Mouse (Mus musculus) limb, embryonic 14.5 days (tissue): ENCODE data around the gene Arhgef25. TPM values are rescaled to one million over a fixed set of nuclear protein-coding genes. Genes with fewer than 3 reads are reported as not detected.

Experiments used
- ATAC-seq: fragments of 200-750 bp; cut with Nextera tagmentation; 2 replicates; pipeline ENCODE4 v1.8.0; 2017; ENCODE audit warnings: low read depth, moderate number of reproducible peaks, moderate TSS enrichment; ENCODE audit not compliant: low FRiP score
- DNase-seq: peaks from one replicate; pipeline ENCODE4 v3.0.0-alpha.2; 2015; ENCODE audit warnings: low spot score
- H3K27ac ChIP-seq: fragments of 300-500 bp; sonication (generic); replicated peaks from 2 replicates; pipeline ENCODE4 v1.5.1; 2014; ENCODE audit warnings: low read depth, mild to moderate bottlenecking, low read length, moderate library complexity, mixed read lengths
- H3K27me3 ChIP-seq: fragments of 300-500 bp; sonication (generic); 2 replicates; pipeline ENCODE4 v1.6.1; 2014; ENCODE audit warnings: low read length, mixed read lengths; ENCODE audit not compliant: control insufficient read depth, insufficient read depth
- H3K36me3 ChIP-seq: fragments of 300-500 bp; sonication (generic); 2 replicates; pipeline ENCODE4 v1.6.1; 2014; ENCODE audit warnings: mild to moderate bottlenecking, low read length, moderate library complexity, mixed read lengths; ENCODE audit not compliant: control insufficient read depth, insufficient read depth
- H3K4me1 ChIP-seq: fragments of 300-500 bp; sonication (generic); 2 replicates; pipeline ENCODE4 v1.6.1; 2014; ENCODE audit warnings: antibody characterized with exemption, low read length, mixed read lengths; ENCODE audit not compliant: control insufficient read depth, insufficient read depth
- H3K4me2 ChIP-seq: fragments of 300-500 bp; sonication (generic); replicated peaks from 2 replicates; pipeline ENCODE4 v1.6.1; 2014; ENCODE audit warnings: low read depth, mild to moderate bottlenecking, low read length, moderate library complexity; ENCODE audit not compliant: severe bottlenecking
- H3K4me3 ChIP-seq: fragments of 300-500 bp; sonication (generic); replicated peaks from 2 replicates; pipeline ENCODE4 v1.5.1; 2014; ENCODE audit warnings: low read length
- H3K9ac ChIP-seq: fragments of 300-500 bp; sonication (generic); 2 replicates; pipeline ENCODE4 v1.6.1; 2014; ENCODE audit warnings: mild to moderate bottlenecking, low read depth, low read length, moderate library complexity; ENCODE audit not compliant: severe bottlenecking
- H3K9me3 ChIP-seq: fragments of 300-500 bp; sonication (generic); 2 replicates; pipeline ENCODE4 v1.6.1; 2016; ENCODE audit warnings: low read length; ENCODE audit not compliant: control insufficient read depth
- POLR2A ChIP-seq: fragments of 200-500 bp; IDR thresholded peaks from 2 replicates; pipeline ENCODE4 v1.8.0; 2012; ENCODE audit warnings: inconsistent platforms, mild to moderate bottlenecking, moderate library complexity, borderline replicate concordance; ENCODE audit not compliant: insufficient read depth, insufficient read length; ENCODE audit errors: extremely low read depth
- WGBS: fragments of 180-500 bp; shearing (Covaris S2); extraction: QIAGEN DNeasy Blood & Tissue Kit; methylation state at CpG from one replicate; pipeline ENCODE4 v1.1.7; 2014; 5-methylcytosine and 5-hydroxymethylcytosine counted together
- polyA plus RNA-seq, 2 experiments: library from polyadenylated mRNA; depleted of rRNA in 1 of 2; stranded (reverse) in 1 of 2; unstranded in 1 of 2; fragments of >200 nt; fragmentation: Nextera tagmentation in 1 of 2; extraction: Ambion mirVana in 1 of 2; gene quantifications; 2 replicates each; pipeline versions ENCODE4 v1.2.1 to v1.2.3; 2012 to 2014

Arhgef25 gene
- polyA plus RNA-seq, 2 experiments = 86.8 to 228 TPM

DNA sequence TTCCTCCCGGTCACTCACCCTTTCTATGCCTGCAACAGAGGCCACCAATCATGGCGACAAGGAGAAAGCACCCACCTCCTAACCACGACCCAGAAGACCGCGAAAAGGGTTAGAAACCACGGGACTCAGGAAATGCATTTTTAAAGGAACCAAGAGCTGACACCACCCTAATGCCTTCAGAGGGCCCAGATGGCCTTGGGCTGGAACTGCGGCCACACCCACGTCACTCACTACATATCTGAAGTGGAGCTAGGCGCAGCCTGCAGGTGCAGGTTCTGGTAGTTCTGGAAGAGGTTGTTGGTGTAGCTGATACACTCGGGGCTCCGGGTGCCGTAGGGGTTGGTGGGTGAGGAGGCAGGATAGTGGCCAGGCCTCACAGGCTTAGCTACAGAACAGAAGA, 40.8 kb upstream of the Arhgef25 start:
- Histone ChIP-seq H3K4me1 (no peaks in the 10 kb centered on the region), H3K4me3 (no peak overlapping the region), H3K4me2 (no peak overlapping the region), H3K36me3 (0 out of 2 replicates have a peak, but pooled peaks cover 5% of the 10 kb centered on the region), H3K27ac (no peak overlapping the region), H3K9ac (no peak overlapping the region), H3K9me3 (no peaks in the 10 kb centered on the region), H3K27me3 (no peaks in the 10 kb centered on the region; the same call in 1 of the 2 replicates)
- no peak for ATAC-seq
- DNase-seq = no peak
- 80% methylated on average over 12 of the region's 12 CpGs for WGBS
- no peak for TF ChIP-seq POLR2A

DNA sequence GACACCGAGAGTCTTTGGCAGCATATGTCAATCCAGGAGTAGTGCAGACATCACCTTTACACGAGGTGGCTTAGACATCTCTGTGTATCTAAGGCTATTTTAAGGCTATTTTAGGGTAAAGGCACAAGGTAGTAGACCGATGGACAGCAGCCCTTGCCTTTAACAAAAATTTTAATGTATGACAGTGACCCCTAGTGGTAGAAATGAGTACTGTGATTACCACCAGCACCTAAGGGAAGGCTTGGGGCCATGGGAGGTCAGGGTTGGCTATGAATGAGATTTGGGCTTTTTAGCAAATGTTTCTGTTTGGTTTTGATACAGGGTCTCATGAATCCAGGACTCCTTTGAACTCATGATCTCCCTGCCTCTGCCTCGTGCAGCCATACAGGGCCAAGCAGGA, 39.0 kb upstream of the Arhgef25 start:
- Histone ChIP-seq H3K36me3 (0 out of 2 replicates have a peak, but pooled peaks cover 4% of the 10 kb centered on the region), H3K4me2 (no peak overlapping the region), H3K9me3 (no peaks in the 10 kb centered on the region), H3K9ac (no peak overlapping the region), H3K4me3 (no peak overlapping the region), H3K27me3 (no peaks in the 10 kb centered on the region; the same call in 1 of the 2 replicates), H3K27ac (no peak overlapping the region), H3K4me1 (no peaks in the 10 kb centered on the region)
- TF ChIP-seq POLR2A = no peak
- DNase-seq = peak; percentile 72
- 0 out of 2 replicates have a peak, but pooled peaks have one; percentile 51 for ATAC-seq
- 21% methylated on average over 4 of the region's 4 CpGs for WGBS

DNA sequence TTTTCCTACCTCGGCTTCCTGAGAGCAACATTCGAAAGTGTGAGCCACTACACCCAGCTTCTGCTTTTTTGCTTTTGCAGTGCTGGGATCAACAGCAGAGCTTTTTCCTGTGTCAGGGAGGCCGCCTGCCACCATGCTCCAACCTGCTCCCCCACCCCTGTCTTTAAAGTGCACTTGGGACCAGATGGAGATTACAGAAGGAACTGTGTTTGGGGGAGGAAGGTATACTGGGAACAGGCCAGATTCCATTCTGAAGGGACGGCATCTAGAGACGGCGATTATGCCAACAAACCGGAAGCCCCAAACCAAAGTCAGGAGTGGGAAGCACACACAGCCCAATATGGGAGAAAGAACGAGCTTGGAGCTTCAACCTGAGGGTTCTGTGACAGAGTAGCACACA, 37.3 kb upstream of the Arhgef25 start:
- Histone ChIP-seq H3K27me3 (no peaks in the 10 kb centered on the region; the same call in 1 of the 2 replicates), H3K9ac (no peak overlapping the region), H3K27ac (no peak overlapping the region), H3K4me2 (no peak overlapping the region), H3K36me3 (no peaks in the 10 kb centered on the region), H3K4me3 (no peak overlapping the region), H3K4me1 (no peaks in the 10 kb centered on the region), H3K9me3 (no peaks in the 10 kb centered on the region)
- DNase-seq (no peak), ATAC-seq (no peak)
- no peak for TF ChIP-seq POLR2A
- 74% methylated on average over 8 of the region's 8 CpGs for WGBS

DNA sequence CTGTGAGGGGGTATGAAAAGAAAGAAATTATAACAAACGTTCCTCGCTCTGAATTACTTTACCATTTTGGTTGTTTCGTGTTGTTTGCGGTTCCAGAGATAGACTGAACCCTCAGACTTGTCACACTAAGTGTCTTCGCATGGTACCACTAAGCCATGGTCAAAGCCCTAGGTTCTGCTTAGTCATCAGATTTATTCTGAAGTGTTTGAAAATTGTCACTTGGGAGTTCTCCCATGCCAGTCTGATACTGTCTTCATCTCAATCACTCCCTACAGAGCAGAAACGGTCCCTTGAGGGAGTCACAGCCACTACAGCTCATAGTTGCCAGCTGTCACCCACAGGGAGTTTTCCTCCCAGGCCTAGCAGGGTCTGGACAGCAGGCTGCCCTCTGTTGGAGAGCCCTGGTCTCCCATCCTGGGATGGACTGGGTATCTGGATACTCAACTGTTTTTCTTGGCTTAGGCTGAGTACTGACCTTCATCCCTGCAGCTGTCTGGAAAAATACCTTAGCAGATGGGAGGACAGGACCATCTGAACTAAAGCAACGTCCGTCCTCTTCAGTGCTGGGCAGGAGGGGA, 36.5 kb upstream of the Arhgef25 start:
- DNase-seq = no peak
- no peak for TF ChIP-seq POLR2A
- Histone ChIP-seq H3K27ac (no peak overlapping the region), H3K9ac (no peak overlapping the region), H3K27me3 (no peaks in the 10 kb centered on the region; the same call in 1 of the 2 replicates), H3K4me2 (no peak overlapping the region), H3K9me3 (no peaks in the 10 kb centered on the region), H3K4me1 (no peaks in the 10 kb centered on the region), H3K36me3 (no peaks in the 10 kb centered on the region), H3K4me3 (no peak overlapping the region)
- WGBS = 67% methylated on average over 8 of the region's 8 CpGs
- no peak for ATAC-seq

DNA sequence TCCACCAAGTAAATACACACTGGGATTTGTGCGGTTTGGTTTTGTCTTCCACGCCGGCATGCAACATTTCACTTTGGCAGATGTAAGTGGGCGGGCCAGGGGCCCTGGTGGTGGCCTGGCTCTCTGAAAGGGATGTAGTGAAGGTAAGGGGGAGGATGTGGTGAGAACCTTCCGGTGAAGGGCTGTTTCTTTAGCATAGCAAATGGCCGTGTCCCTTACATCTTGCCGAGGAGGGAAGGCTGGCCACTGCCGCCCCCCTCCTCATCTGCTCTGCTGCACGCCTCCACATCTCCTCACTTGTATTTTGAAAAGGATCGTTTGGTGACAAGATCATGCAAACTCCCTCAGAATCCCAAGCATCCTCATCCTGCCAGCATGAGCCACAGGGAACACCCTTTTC, 35.8 kb upstream of the Arhgef25 start:
- no peak overlapping the region for H3K4me3 ChIP-seq
- no peak for ATAC-seq
- no peak for DNase-seq
- no peak for TF ChIP-seq POLR2A
- no peaks in the 10 kb centered on the region for H3K9me3 ChIP-seq
- H3K9ac ChIP-seq = no peak overlapping the region
- H3K4me2 ChIP-seq = no peak overlapping the region
- no peaks in the 10 kb centered on the region for H3K4me1 ChIP-seq
- 22% methylated on average over 10 of the region's 10 CpGs for WGBS
- H3K27ac ChIP-seq = no peak overlapping the region
- H3K27me3 ChIP-seq = no peaks in the 10 kb centered on the region; the same call in 1 of the 2 replicates
- no peaks in the 10 kb centered on the region for H3K36me3 ChIP-seq
